Mouse (Mus musculus): ENCODE measurements around the gene Spx. TPM values are rescaled to one million over a fixed set of nuclear protein-coding genes. Genes with fewer than 3 reads are reported as not detected.

The Spx gene
- 2.8 TPM for polyA plus RNA-seq (2015; fragmentation: Illumina TruSeq; extraction: RNeasy Lipid Tissue Mini Kit (QIAGEN cat#74804); ENCODE audit: insufficient read depth, low replicate concordance)

GRCm38 (mm10) chr6:142412906-142413491 lies at the start of gene Spx:
Gene Spx, plus strand, starts transcription at chr6:142413441.

GRCm38 (mm10) chr6:142387011-142387754 lies 26.1 kb upstream of the Spx start, which contains the start of the genes Recql and Golt1b:
Gene Recql, minus strand, starts transcription at chr6:142387087.
Gene Golt1b, plus strand, starts transcription at chr6:142387221.

Other genes starting within 250 kb of the Spx start
- gene Slco1a6, start 204.9 kb upstream of the Spx start, polyA plus RNA-seq (2015; fragmentation: Illumina TruSeq; extraction: RNeasy Lipid Tissue Mini Kit (QIAGEN cat#74804); ENCODE audit: insufficient read depth, low replicate concordance) = not detected
- not detected for gene Iapp, start 115.0 kb upstream of the Spx start, polyA plus RNA-seq (2015; fragmentation: Illumina TruSeq; extraction: RNeasy Lipid Tissue Mini Kit (QIAGEN cat#74804); ENCODE audit: insufficient read depth, low replicate concordance)
- gene Slco1a5, start 90.5 kb upstream of the Spx start, polyA plus RNA-seq (2015; fragmentation: Illumina TruSeq; extraction: RNeasy Lipid Tissue Mini Kit (QIAGEN cat#74804); ENCODE audit: insufficient read depth, low replicate concordance) = 0.12 TPM
- 24.1 TPM for gene Pyroxd1, start 67.8 kb upstream of the Spx start, polyA plus RNA-seq (2015; fragmentation: Illumina TruSeq; extraction: RNeasy Lipid Tissue Mini Kit (QIAGEN cat#74804); ENCODE audit: insufficient read depth, low replicate concordance)
- gene Recql, start 26.4 kb upstream of the Spx start, polyA plus RNA-seq (2015; fragmentation: Illumina TruSeq; extraction: RNeasy Lipid Tissue Mini Kit (QIAGEN cat#74804); ENCODE audit: insufficient read depth, low replicate concordance) = 80.6 TPM
- 27.0 TPM for gene Golt1b, start 26.2 kb upstream of the Spx start, polyA plus RNA-seq (2015; fragmentation: Illumina TruSeq; extraction: RNeasy Lipid Tissue Mini Kit (QIAGEN cat#74804); ENCODE audit: insufficient read depth, low replicate concordance)
- gene Gys2, start 59.7 kb downstream of the Spx start, polyA plus RNA-seq (2015; fragmentation: Illumina TruSeq; extraction: RNeasy Lipid Tissue Mini Kit (QIAGEN cat#74804); ENCODE audit: insufficient read depth, low replicate concordance) = not detected
- 12.0 TPM for gene Ldhb, start 94.5 kb downstream of the Spx start, polyA plus RNA-seq (2015; fragmentation: Illumina TruSeq; extraction: RNeasy Lipid Tissue Mini Kit (QIAGEN cat#74804); ENCODE audit: insufficient read depth, low replicate concordance)
- gene Kcnj8, start 158.2 kb downstream of the Spx start, polyA plus RNA-seq (2015; fragmentation: Illumina TruSeq; extraction: RNeasy Lipid Tissue Mini Kit (QIAGEN cat#74804); ENCODE audit: insufficient read depth, low replicate concordance) = 14.1 TPM

Measured in spleen, adult 10 weeks (tissue).